ENCODE assay signal across 17 mouse cellular contexts in genomic region chr13:101225366-101225765, GRCm38 (mm10).
"Had no signal": no experiment of that assay in that cellular context is flagged by ENCODE, and none has a peak within 500 bp of the region (broad histone marks: within the 10 kb centered on the region; RNA-seq: fewer than 3 reads in every experiment).

No protein-coding gene starts in this region.

- DNase-seq: lung, adult 18-20 months; lung, embryonic 14.5 days; lung, postnatal 10 days; lung, postnatal 4 days; midbrain, embryonic 14.5 days; retina, postnatal 1 day; right cerebral cortex, postnatal 14 days; right cerebral cortex, postnatal 4 days; spleen, adult 18-20 months; thymus, adult 2 months; thymus, postnatal 25 days; thymus, postnatal 4 days had no signal

- H3K36me3 ChIP-seq: midbrain, embryonic 10.5 days; midbrain, embryonic 12.5 days; neural tube, embryonic 13.5 days; neural tube, embryonic 15.5 days had no signal

- H3K4me1 ChIP-seq: midbrain, embryonic 10.5 days; midbrain, embryonic 12.5 days; neural tube, embryonic 13.5 days; neural tube, embryonic 15.5 days had no signal

- H3K27me3 ChIP-seq: midbrain, embryonic 12.5 days; neural tube, embryonic 13.5 days; neural tube, embryonic 15.5 days had no signal

- H3K27ac ChIP-seq: midbrain, embryonic 10.5 days; midbrain, embryonic 12.5 days; neural tube, embryonic 13.5 days; neural tube, embryonic 15.5 days had no signal

- H3K4me3 ChIP-seq: midbrain, embryonic 10.5 days; midbrain, embryonic 12.5 days; myocyte; neural tube, embryonic 13.5 days; neural tube, embryonic 15.5 days had no signal

- H3K9me3 ChIP-seq: midbrain, embryonic 10.5 days; midbrain, embryonic 12.5 days; neural tube, embryonic 13.5 days; neural tube, embryonic 15.5 days had no signal
